In genomic region chr3:90604416-90604815, GRCm38 (mm10) we compare ENCODE assay signal across 7 mouse cellular contexts. TPM values are rescaled to one million over a fixed set of nuclear protein-coding genes. Genes with fewer than 3 reads are reported as not detected.
DNase-seq lines count a peak whose midpoint lies in the region; ATAC-seq lines count a peak whose summit lies in the region.

No protein-coding gene starts in this region.

- H3K9me3 ChIP-seq in forebrain, embryonic 12.5 days = no peaks in the 10 kb centered on the region
- no peaks in the 10 kb centered on the region for H3K9me3 ChIP-seq in heart, embryonic 15.5 days (replicated peaks)

- peak overlapping the region; percentile 50; the same call in 1 of the 2 replicates for H3K27ac ChIP-seq in forebrain, embryonic 12.5 days
- H3K27ac ChIP-seq in heart, embryonic 15.5 days = peak overlapping the region; percentile 35

- H3K4me2 ChIP-seq in forebrain, embryonic 12.5 days = no peak overlapping the region
- H3K4me2 ChIP-seq in heart, embryonic 15.5 days = no peak overlapping the region

- H3K4me3 ChIP-seq in forebrain, embryonic 12.5 days (replicated peaks) = no peak overlapping the region
- no peak overlapping the region for H3K4me3 ChIP-seq in heart, embryonic 15.5 days

- DNase-seq in CD4-positive helper T cell, adult 2 months (ENCODE audit: low read depth, low spot score) = peak; percentile 57
- peak; percentile 99 for DNase-seq in NIH3T3 (ENCODE audit: low read depth)
- DNase-seq in kidney, postnatal 36 days = peak; percentile 58 to 72
- DNase-seq in thymus, postnatal 25 days = no peak

- H3K36me3 ChIP-seq in forebrain, embryonic 12.5 days (replicated peaks) = no peaks in the 10 kb centered on the region
- H3K36me3 ChIP-seq in heart, embryonic 15.5 days = no peaks in the 10 kb centered on the region

- H3K9ac ChIP-seq in forebrain, embryonic 12.5 days = no peak overlapping the region
- H3K9ac ChIP-seq in heart, embryonic 15.5 days = no peak overlapping the region

- no peaks in the 10 kb centered on the region for H3K27me3 ChIP-seq in forebrain, embryonic 12.5 days
- no peaks in the 10 kb centered on the region for H3K27me3 ChIP-seq in heart, embryonic 15.5 days

- 49% methylated on average over 4 of the region's 4 CpGs for WGBS in forebrain, embryonic 12.5 days
- 28% methylated on average over 4 of the region's 4 CpGs for WGBS in heart, embryonic 15.5 days

- peaks cover 10% of the 10 kb centered on the region; the same call in 1 of the 2 replicates for H3K4me1 ChIP-seq in forebrain, embryonic 12.5 days
- peaks cover 27% of the 10 kb centered on the region for H3K4me1 ChIP-seq in heart, embryonic 15.5 days (replicated peaks)

- peak; percentile 81; the same call in 1 of the 2 replicates for ATAC-seq in forebrain, embryonic 12.5 days (ENCODE audit: low FRiP score)
- peak; percentile 43; the same call in 1 of the 2 replicates for ATAC-seq in heart, embryonic 15.5 days (replicated peaks; ENCODE audit: insufficient number of reproducible peaks, insufficient read depth, low FRiP score, low read depth)
- ATAC-seq in megakaryocyte-erythroid progenitor cell, adult 5-6 weeks (replicated peaks; ENCODE audit: low FRiP score, low TSS enrichment, poor library complexity, severe bottlenecking) = peak; percentile 73

RNA-seq across cellular contexts. Expression of gene S100a4, which starts 0.8 kb away (rescaled TPM):
- polyA plus RNA-seq in forebrain, embryonic 12.5 days (2016; fragmentation: Nextera tagmentation; extraction: Ambion mirVana) = 1.6 and 1.7 TPM in 2 replicates
- 2.8 and 7.5 TPM in 2 replicates for polyA plus RNA-seq in heart, embryonic 15.5 days (2015; fragmentation: Nextera tagmentation; extraction: Ambion mirVana)
- 3.8 TPM in 1 of 2 replicates, not detected in the other for total RNA-seq in megakaryocyte-erythroid progenitor cell, adult 5-6 weeks (2014; fragmentation: Nextera tagmentation)
- 6.7 and 23.6 TPM in 2 replicates for total RNA-seq in megakaryocyte-erythroid progenitor cell, adult 5-6 weeks (2017)

RNA-seq across cellular contexts. Expression of gene Gm42674, which starts 2.7 kb away (rescaled TPM):
- polyA plus RNA-seq in forebrain, embryonic 12.5 days (2016; fragmentation: Nextera tagmentation; extraction: Ambion mirVana) = not detected in 2 replicates
- not detected in 2 replicates for polyA plus RNA-seq in heart, embryonic 15.5 days (2015; fragmentation: Nextera tagmentation; extraction: Ambion mirVana)
- total RNA-seq in megakaryocyte-erythroid progenitor cell, adult 5-6 weeks (2014; fragmentation: Nextera tagmentation) = not detected in 2 replicates
- total RNA-seq in megakaryocyte-erythroid progenitor cell, adult 5-6 weeks (2017) = not detected in 2 replicates

RNA-seq across cellular contexts. Expression of gene S100a5, which starts 3.9 kb away (rescaled TPM):
- 0.56 TPM in 1 of 2 replicates, not detected in the other for polyA plus RNA-seq in forebrain, embryonic 12.5 days (2016; fragmentation: Nextera tagmentation; extraction: Ambion mirVana)
- not detected in 2 replicates for polyA plus RNA-seq in heart, embryonic 15.5 days (2015; fragmentation: Nextera tagmentation; extraction: Ambion mirVana)
- not detected in 2 replicates for total RNA-seq in megakaryocyte-erythroid progenitor cell, adult 5-6 weeks (2014; fragmentation: Nextera tagmentation)
- not detected in 2 replicates for total RNA-seq in megakaryocyte-erythroid progenitor cell, adult 5-6 weeks (2017)

RNA-seq across cellular contexts. Expression of gene S100a6, which starts 8.3 kb away (rescaled TPM):
- 20.1 and 22.2 TPM in 2 replicates for polyA plus RNA-seq in forebrain, embryonic 12.5 days (2016; fragmentation: Nextera tagmentation; extraction: Ambion mirVana)
- 48.9 and 70.5 TPM in 2 replicates for polyA plus RNA-seq in heart, embryonic 15.5 days (2015; fragmentation: Nextera tagmentation; extraction: Ambion mirVana)
- total RNA-seq in megakaryocyte-erythroid progenitor cell, adult 5-6 weeks (2014; fragmentation: Nextera tagmentation) = 2.0 and 21.9 TPM in 2 replicates
- 0.94 TPM in 1 of 2 replicates, not detected in the other for total RNA-seq in megakaryocyte-erythroid progenitor cell, adult 5-6 weeks (2017)

RNA-seq across cellular contexts. Expression of gene S100a2, which starts 14.4 kb away (rescaled TPM):
- not detected in 2 replicates for polyA plus RNA-seq in forebrain, embryonic 12.5 days (2016; fragmentation: Nextera tagmentation; extraction: Ambion mirVana)
- polyA plus RNA-seq in heart, embryonic 15.5 days (2015; fragmentation: Nextera tagmentation; extraction: Ambion mirVana) = not detected in 2 replicates
- total RNA-seq in megakaryocyte-erythroid progenitor cell, adult 5-6 weeks (2014; fragmentation: Nextera tagmentation) = not detected in 2 replicates
- not detected in 2 replicates for total RNA-seq in megakaryocyte-erythroid progenitor cell, adult 5-6 weeks (2017)
